Mouse (Mus musculus): ENCODE results near the gene L3hypdh. TPM values are rescaled to one million over a fixed set of nuclear protein-coding genes. Genes with fewer than 3 reads are reported as not detected.
A peak's percentile ranks its signal among the peaks of the same experiment; 100 is the strongest.
"Not testable (repeated sequence)": the region's sequence is repeated elsewhere in the genome, so short reads cannot be mapped to it uniquely, and the experiment has no call there.

L3hypdh gene
- total RNA-seq, 1 experiment, result 1.8 TPM

GRCm38 (mm10) chr12:72052571-72052970, 32.7 kb downstream of the L3hypdh start:
- no peaks in the 10 kb centered on the region for H3K36me3 ChIP-seq (ENCODE audit: control insufficient read depth, insufficient read depth, low read length, poor library complexity, severe bottlenecking)
- no peaks in the 10 kb centered on the region for H3K4me1 ChIP-seq (ENCODE audit: control insufficient read depth in 2 of 2, insufficient read depth in 2 of 2, low read length in 2 of 2, poor library complexity in 1 of 2)
- no peak overlapping the region for H3K27ac ChIP-seq (ENCODE audit: insufficient read depth, low read depth, low read length, poor library complexity, severe bottlenecking)
- no peak overlapping the region for H3K4me3 ChIP-seq (ENCODE audit: insufficient read depth in 1 of 2, low read depth in 1 of 2, low read length in 2 of 2, poor library complexity in 1 of 2, severe bottlenecking in 1 of 2)
- H3K9me3 ChIP-seq (ENCODE audit: control insufficient read depth, insufficient read depth, low read depth, low read length), result no peaks in the 10 kb centered on the region
- DNase-seq (ENCODE audit: low read depth, low spot score), result no peak
- in situ Hi-C loops (cut with MboI; ENCODE audit: low sequenced_read_pairs in 2 of 2, unreplicated experiment in 2 of 2), result no loop called here
- TF ChIP-seq ZNF384 (IDR thresholded peaks at IDR 0.05; ENCODE audit: low read depth, low read length), result no peak
- TF ChIP-seq MAFK (IDR thresholded peaks at IDR 0.05; ENCODE audit: insufficient read depth, low read depth, low read length), result no peak
- no peak for TF ChIP-seq CHD2 (IDR thresholded peaks at IDR 0.05; ENCODE audit: low read depth, low read length)
- TF ChIP-seq HCFC1 (IDR thresholded peaks at IDR 0.05; ENCODE audit: borderline replicate concordance, insufficient read depth, low read length), result no peak
- no peak for TF ChIP-seq ZC3H11A (IDR thresholded peaks at IDR 0.05; ENCODE audit: borderline replicate concordance, low read depth, low read length)
- H3K9ac ChIP-seq (ENCODE audit: insufficient read depth, low read depth, low read length, poor library complexity, severe bottlenecking), result no peak overlapping the region

- DNase-seq (ENCODE audit: low read depth, low spot score), result no peak
- no peaks in the 10 kb centered on the region for H3K36me3 ChIP-seq (ENCODE audit: control insufficient read depth, insufficient read depth, low read length, poor library complexity, severe bottlenecking)
- no peak overlapping the region for H3K4me3 ChIP-seq (ENCODE audit: insufficient read depth in 1 of 2, low read depth in 1 of 2, low read length in 2 of 2, poor library complexity in 1 of 2, severe bottlenecking in 1 of 2)
- TF ChIP-seq ZNF384 (IDR thresholded peaks at IDR 0.05; ENCODE audit: low read depth, low read length) (no peak), HCFC1 (IDR thresholded peaks at IDR 0.05; ENCODE audit: borderline replicate concordance, insufficient read depth, low read length) (no peak), CHD2 (IDR thresholded peaks at IDR 0.05; ENCODE audit: low read depth, low read length) (no peak), MAFK (IDR thresholded peaks at IDR 0.05; ENCODE audit: insufficient read depth, low read depth, low read length) (no peak), ZC3H11A (IDR thresholded peaks at IDR 0.05; ENCODE audit: borderline replicate concordance, low read depth, low read length) (no peak)
- peak overlapping the region; percentile 31; the same call in 1 of the 2 replicates for H3K27ac ChIP-seq (ENCODE audit: insufficient read depth, low read depth, low read length, poor library complexity, severe bottlenecking)
- in situ Hi-C loops (cut with MboI; ENCODE audit: low sequenced_read_pairs in 2 of 2, unreplicated experiment in 2 of 2), result no loop called here
- no peak overlapping the region for H3K9ac ChIP-seq (ENCODE audit: insufficient read depth, low read depth, low read length, poor library complexity, severe bottlenecking)
- H3K4me1 ChIP-seq (ENCODE audit: control insufficient read depth in 2 of 2, insufficient read depth in 2 of 2, low read length in 2 of 2, poor library complexity in 1 of 2), result no peaks in the 10 kb centered on the region
- H3K9me3 ChIP-seq (ENCODE audit: control insufficient read depth, insufficient read depth, low read depth, low read length), result no peaks in the 10 kb centered on the region
These were observed 34.4 kb downstream of the L3hypdh start for GRCm38 (mm10) chr12:72050821-72051220.

- H3K27ac ChIP-seq (ENCODE audit: insufficient read depth, low read depth, low read length, poor library complexity, severe bottlenecking), result peak overlapping the region; percentile 80; the same call in 1 of the 2 replicates
- in situ Hi-C loops (cut with MboI; ENCODE audit: low sequenced_read_pairs in 2 of 2, unreplicated experiment in 2 of 2); H3K4me3 ChIP-seq (ENCODE audit: insufficient read depth in 1 of 2, low read depth in 1 of 2, low read length in 2 of 2, poor library complexity in 1 of 2, severe bottlenecking in 1 of 2); DNase-seq (ENCODE audit: low read depth, low spot score); H3K9ac ChIP-seq (ENCODE audit: insufficient read depth, low read depth, low read length, poor library complexity, severe bottlenecking); H3K9me3 ChIP-seq (ENCODE audit: control insufficient read depth, insufficient read depth, low read depth, low read length); H3K4me1 ChIP-seq (ENCODE audit: control insufficient read depth in 2 of 2, insufficient read depth in 2 of 2, low read length in 2 of 2, poor library complexity in 1 of 2); H3K36me3 ChIP-seq (ENCODE audit: control insufficient read depth, insufficient read depth, low read length, poor library complexity, severe bottlenecking): not testable (repeated sequence)
These were observed 35.1 kb downstream of the L3hypdh start for GRCm38 (mm10) chr12:72050156-72050555.

DNA sequence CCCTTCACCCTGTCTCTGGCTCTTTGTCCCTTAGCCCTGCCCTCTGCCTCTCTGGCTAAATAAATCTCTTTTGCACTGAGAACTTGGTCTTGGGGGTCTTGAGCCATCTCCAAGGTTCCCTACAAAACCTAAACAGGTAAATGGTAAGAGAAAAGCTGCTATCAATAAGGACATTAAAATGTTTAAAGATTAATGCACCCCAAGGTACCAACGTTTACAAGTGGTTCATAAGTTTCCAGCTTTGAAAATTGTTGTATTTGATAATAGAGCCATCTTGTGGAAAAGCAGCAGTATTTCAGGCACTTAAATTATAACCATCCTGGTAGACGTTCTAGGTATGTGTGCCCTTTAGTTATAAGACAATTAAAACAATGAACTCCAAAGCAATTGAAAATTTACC, 37.7 kb downstream of the L3hypdh start:
- no peak for DNase-seq (ENCODE audit: low read depth, low spot score)
- Histone ChIP-seq H3K9ac (ENCODE audit: insufficient read depth, low read depth, low read length, poor library complexity, severe bottlenecking) (no peak overlapping the region), H3K27ac (ENCODE audit: insufficient read depth, low read depth, low read length, poor library complexity, severe bottlenecking) (no peak overlapping the region), H3K4me3 (ENCODE audit: insufficient read depth in 1 of 2, low read depth in 1 of 2, low read length in 2 of 2, poor library complexity in 1 of 2, severe bottlenecking in 1 of 2) (no peak overlapping the region), H3K4me1 (ENCODE audit: control insufficient read depth in 2 of 2, insufficient read depth in 2 of 2, low read length in 2 of 2, poor library complexity in 1 of 2) (no peaks in the 10 kb centered on the region), H3K9me3 (ENCODE audit: control insufficient read depth, insufficient read depth, low read depth, low read length) (no peaks in the 10 kb centered on the region), H3K36me3 (ENCODE audit: control insufficient read depth, insufficient read depth, low read length, poor library complexity, severe bottlenecking) (no peaks in the 10 kb centered on the region)
- TF ChIP-seq CHD2 (IDR thresholded peaks at IDR 0.05; ENCODE audit: low read depth, low read length) (no peak), ZC3H11A (IDR thresholded peaks at IDR 0.05; ENCODE audit: borderline replicate concordance, low read depth, low read length) (peak; percentile 53; the same call in 1 of the 2 replicates)
- in situ Hi-C loops (cut with MboI; ENCODE audit: low sequenced_read_pairs in 2 of 2, unreplicated experiment in 2 of 2), result loop anchor here (10.0 to 25.0 kb wide), 2 partner anchors 283 to 285 kb away; no protein-coding TSS in a partner anchor

- H3K9ac ChIP-seq (ENCODE audit: insufficient read depth, low read depth, low read length, poor library complexity, severe bottlenecking), result no peak overlapping the region
- in situ Hi-C loops (cut with MboI; ENCODE audit: low sequenced_read_pairs in 2 of 2, unreplicated experiment in 2 of 2), result loop anchor here (10.0 to 25.0 kb wide), 2 partner anchors 276 to 279 kb away; no protein-coding TSS in a partner anchor
- H3K4me3 ChIP-seq (ENCODE audit: insufficient read depth in 1 of 2, low read depth in 1 of 2, low read length in 2 of 2, poor library complexity in 1 of 2, severe bottlenecking in 1 of 2), result no peak overlapping the region
- H3K27ac ChIP-seq (ENCODE audit: insufficient read depth, low read depth, low read length, poor library complexity, severe bottlenecking), result no peak overlapping the region
- no peaks in the 10 kb centered on the region for H3K36me3 ChIP-seq (ENCODE audit: control insufficient read depth, insufficient read depth, low read length, poor library complexity, severe bottlenecking)
- no peak for DNase-seq (ENCODE audit: low read depth, low spot score)
- H3K9me3 ChIP-seq (ENCODE audit: control insufficient read depth, insufficient read depth, low read depth, low read length), result no peaks in the 10 kb centered on the region
- TF ChIP-seq CHD2 (IDR thresholded peaks at IDR 0.05; ENCODE audit: low read depth, low read length) (no peak), ZC3H11A (IDR thresholded peaks at IDR 0.05; ENCODE audit: borderline replicate concordance, low read depth, low read length) (no peak), ZNF384 (IDR thresholded peaks at IDR 0.05; ENCODE audit: low read depth, low read length) (no peak), HCFC1 (IDR thresholded peaks at IDR 0.05; ENCODE audit: borderline replicate concordance, insufficient read depth, low read length) (no peak), MAFK (IDR thresholded peaks at IDR 0.05; ENCODE audit: insufficient read depth, low read depth, low read length) (no peak)
- H3K4me1 ChIP-seq (ENCODE audit: control insufficient read depth in 2 of 2, insufficient read depth in 2 of 2, low read length in 2 of 2, poor library complexity in 1 of 2), result no peaks in the 10 kb centered on the region
These were observed 44.0 kb downstream of the L3hypdh start for GRCm38 (mm10) chr12:72041238-72041637.
